Mouse (Mus musculus) midbrain, embryonic 12.5 days (tissue): ENCODE measurements around the gene Glud1. TPM values are rescaled to one million over a fixed set of nuclear protein-coding genes. Genes with fewer than 3 reads are reported as not detected.

Experiments
- ATAC-seq: fragments of 200-750 bp; cut with Nextera tagmentation; 2 replicates; pipeline ENCODE4 v1.8.0; 2017; ENCODE audit warnings: low read depth, moderate TSS enrichment, moderate library complexity; ENCODE audit not compliant: low FRiP score
- H3K27ac ChIP-seq: fragments of 300-500 bp; sonication (generic); replicated peaks from 2 replicates; pipeline ENCODE4 v1.5.1; 2016; ENCODE audit warnings: mild to moderate bottlenecking
- H3K27me3 ChIP-seq: fragments of 300-500 bp; sonication (generic); 2 replicates; pipeline ENCODE4 v1.6.1; 2016; ENCODE audit warnings: mild to moderate bottlenecking
- H3K36me3 ChIP-seq: fragments of 300-500 bp; sonication (generic); 2 replicates; pipeline ENCODE4 v1.6.1; 2016
- H3K4me1 ChIP-seq: fragments of 300-500 bp; sonication (generic); 2 replicates; pipeline ENCODE4 v1.6.1; 2016
- H3K4me2 ChIP-seq: fragments of 300-500 bp; sonication (generic); replicated peaks from 2 replicates; pipeline ENCODE4 v1.6.1; 2016; ENCODE audit warnings: mild to moderate bottlenecking, moderate library complexity
- H3K4me3 ChIP-seq: fragments of 300-500 bp; sonication (generic); 2 replicates; pipeline ENCODE4 v1.5.1; 2016; ENCODE audit warnings: mild to moderate bottlenecking
- H3K9ac ChIP-seq: fragments of 300-500 bp; sonication (generic); replicated peaks from 2 replicates; pipeline ENCODE4 v1.6.1; 2016; ENCODE audit warnings: mild to moderate bottlenecking, moderate library complexity
- H3K9me3 ChIP-seq: fragments of 300-500 bp; sonication (generic); 2 replicates; pipeline ENCODE4 v1.6.1; 2016; ENCODE audit warnings: mild to moderate bottlenecking
- WGBS: fragments of 180-500 bp; shearing (Covaris S2); methylation state at CpG from one replicate; pipeline ENCODE4 v1.1.7; 2016; 5-methylcytosine and 5-hydroxymethylcytosine counted together
- polyA plus RNA-seq: library from polyadenylated mRNA; unstranded; fragments of >200 nt; fragmentation: Nextera tagmentation; extraction: Ambion mirVana; gene quantifications from 2 replicates; pipeline ENCODE4 v1.2.1, GENCODE M21; 2016

The Glud1 gene
- polyA plus RNA-seq, result 96.3 and 107 TPM in 2 replicates

- Histone ChIP-seq H3K9ac (peak within 1 kb of the TSS; percentile 95), H3K36me3 (no peaks in the 10 kb centered on the region), H3K9me3 (no peaks in the 10 kb centered on the region), H3K4me1 (peaks cover 20% of the 10 kb centered on the region), H3K27me3 (no peaks in the 10 kb centered on the region), H3K4me3 (peak within 1 kb of the TSS; percentile 93), H3K27ac (peak within 1 kb of the TSS; percentile 99), H3K4me2 (peak within 1 kb of the TSS; percentile 78)
- peak; percentile 96 for ATAC-seq
- WGBS, result under 1% methylated on average over 68 of the region's 100 CpGs
Measured at GRCm38 (mm10) chr14:34310234-34310965, at the start of gene Glud1, which contains the start of gene Shld2. Gene Glud1 (plus strand): TSS chr14:34310727. Gene Shld2 (minus strand): TSS chr14:34310493.

GRCm38 (mm10) chr14:34268046-34268445, 42.5 kb upstream of the Glud1 start:
- no peak overlapping the region for H3K27ac ChIP-seq
- WGBS, result 82% methylated on average over 9 of the region's 9 CpGs
- no peaks in the 10 kb centered on the region for H3K4me1 ChIP-seq

GRCm38 (mm10) chr14:34273280-34273679, 37.2 kb upstream of the Glud1 start:
- Histone ChIP-seq H3K4me1 (no peaks in the 10 kb centered on the region), H3K4me2 (no peak overlapping the region), H3K9me3 (no peaks in the 10 kb centered on the region), H3K36me3 (no peaks in the 10 kb centered on the region), H3K27me3 (no peaks in the 10 kb centered on the region), H3K27ac (no peak overlapping the region), H3K9ac (no peak overlapping the region), H3K4me3 (no peak overlapping the region)
- WGBS, result 68% methylated on average over 2 of the region's 2 CpGs
- ATAC-seq, result no peak

More at GRCm38 (mm10) chr14:34268046-34268445, 42.5 kb upstream of the Glud1 start:
- ATAC-seq, result no peak
- Histone ChIP-seq H3K4me2 (no peak overlapping the region), H3K4me3 (no peak overlapping the region), H3K36me3 (no peaks in the 10 kb centered on the region), H3K9me3 (no peaks in the 10 kb centered on the region), H3K9ac (no peak overlapping the region), H3K27me3 (no peaks in the 10 kb centered on the region)

- H3K4me1 ChIP-seq, result no peaks in the 10 kb centered on the region
- H3K9me3 ChIP-seq, result no peaks in the 10 kb centered on the region
- no peak overlapping the region for H3K27ac ChIP-seq
- WGBS, result 90% methylated on average over 3 of the region's 3 CpGs
- H3K9ac ChIP-seq, result no peak overlapping the region
- no peak for ATAC-seq
- no peak overlapping the region for H3K4me3 ChIP-seq
- no peaks in the 10 kb centered on the region for H3K27me3 ChIP-seq
- H3K4me2 ChIP-seq, result no peak overlapping the region
- no peaks in the 10 kb centered on the region for H3K36me3 ChIP-seq
Measured at GRCm38 (mm10) chr14:34274141-34274540, 36.4 kb upstream of the Glud1 start.

GRCm38 (mm10) chr14:34275225-34275624, 35.3 kb upstream of the Glud1 start:
- H3K4me2 ChIP-seq, result no peak overlapping the region
- H3K4me3 ChIP-seq, result no peak overlapping the region
- no peaks in the 10 kb centered on the region for H3K36me3 ChIP-seq
- 83% methylated on average over 4 of the region's 4 CpGs for WGBS
- H3K27me3 ChIP-seq, result no peaks in the 10 kb centered on the region
- H3K9me3 ChIP-seq, result no peaks in the 10 kb centered on the region
- ATAC-seq, result no peak
- H3K9ac ChIP-seq, result no peak overlapping the region
- H3K27ac ChIP-seq, result no peak overlapping the region
- H3K4me1 ChIP-seq, result no peaks in the 10 kb centered on the region

- Histone ChIP-seq H3K27me3 (no peaks in the 10 kb centered on the region), H3K4me2 (no peak overlapping the region), H3K9me3 (no peaks in the 10 kb centered on the region), H3K9ac (no peak overlapping the region), H3K4me1 (no peaks in the 10 kb centered on the region), H3K36me3 (no peaks in the 10 kb centered on the region), H3K27ac (no peak overlapping the region), H3K4me3 (no peak overlapping the region)
- WGBS, result 94% methylated on average over 4 of the region's 4 CpGs
- ATAC-seq, result no peak
Measured at GRCm38 (mm10) chr14:34279726-34280125, 30.8 kb upstream of the Glud1 start.

- Histone ChIP-seq H3K9ac (no peak overlapping the region), H3K4me1 (no peaks in the 10 kb centered on the region), H3K4me2 (no peak overlapping the region), H3K4me3 (no peak overlapping the region), H3K9me3 (no peaks in the 10 kb centered on the region), H3K27ac (no peak overlapping the region), H3K27me3 (no peaks in the 10 kb centered on the region), H3K36me3 (no peaks in the 10 kb centered on the region)
- 78% methylated on average over 2 of the region's 2 CpGs for WGBS
- ATAC-seq, result no peak
Measured at GRCm38 (mm10) chr14:34280798-34281197, 29.7 kb upstream of the Glud1 start.

GRCm38 (mm10) chr14:34281736-34282269, 28.7 kb upstream of the Glud1 start:
- no peak for ATAC-seq
- no peak overlapping the region for H3K4me3 ChIP-seq
- H3K27me3 ChIP-seq, result no peaks in the 10 kb centered on the region
- H3K4me2 ChIP-seq, result no peak overlapping the region
- H3K9me3 ChIP-seq, result no peaks in the 10 kb centered on the region
- WGBS, result 91% methylated on average over 5 of the region's 5 CpGs
- H3K36me3 ChIP-seq, result no peaks in the 10 kb centered on the region
- H3K9ac ChIP-seq, result no peak overlapping the region
- no peaks in the 10 kb centered on the region for H3K4me1 ChIP-seq
- no peak overlapping the region for H3K27ac ChIP-seq

- no peaks in the 10 kb centered on the region for H3K27me3 ChIP-seq
- no peak overlapping the region for H3K27ac ChIP-seq
- H3K9ac ChIP-seq, result no peak overlapping the region
- no peaks in the 10 kb centered on the region for H3K4me1 ChIP-seq
- no peak for ATAC-seq
- H3K4me2 ChIP-seq, result no peak overlapping the region
- no peak overlapping the region for H3K4me3 ChIP-seq
- no peaks in the 10 kb centered on the region for H3K36me3 ChIP-seq
- H3K9me3 ChIP-seq, result no peaks in the 10 kb centered on the region
- 88% methylated on average over 2 of the region's 2 CpGs for WGBS
Measured at GRCm38 (mm10) chr14:34288396-34288795, 22.1 kb upstream of the Glud1 start.

GRCm38 (mm10) chr14:34289259-34290015, 21.1 kb upstream of the Glud1 start:
- ATAC-seq, result no peak
- Histone ChIP-seq H3K9ac (no peak overlapping the region), H3K36me3 (no peaks in the 10 kb centered on the region), H3K4me1 (no peaks in the 10 kb centered on the region), H3K27me3 (no peaks in the 10 kb centered on the region), H3K4me2 (no peak overlapping the region), H3K27ac (no peak overlapping the region), H3K4me3 (no peak overlapping the region), H3K9me3 (no peaks in the 10 kb centered on the region)
- WGBS, result 95% methylated on average over 3 of the region's 3 CpGs

GRCm38 (mm10) chr14:34290229-34290628, 20.3 kb upstream of the Glud1 start:
- H3K4me1 ChIP-seq, result no peaks in the 10 kb centered on the region
- H3K4me2 ChIP-seq, result no peak overlapping the region
- no peaks in the 10 kb centered on the region for H3K9me3 ChIP-seq
- H3K4me3 ChIP-seq, result no peak overlapping the region
- H3K9ac ChIP-seq, result no peak overlapping the region
- WGBS, result 49% methylated on average over 1 of the region's 1 CpGs
- no peak for ATAC-seq
- H3K27me3 ChIP-seq, result no peaks in the 10 kb centered on the region
- no peak overlapping the region for H3K27ac ChIP-seq
- no peaks in the 10 kb centered on the region for H3K36me3 ChIP-seq

- no peak overlapping the region for H3K4me3 ChIP-seq
- no peak overlapping the region for H3K4me2 ChIP-seq
- H3K4me1 ChIP-seq, result no peaks in the 10 kb centered on the region
- H3K9me3 ChIP-seq, result no peaks in the 10 kb centered on the region
- H3K9ac ChIP-seq, result no peak overlapping the region
- no peak overlapping the region for H3K27ac ChIP-seq
- ATAC-seq, result no peak
- H3K36me3 ChIP-seq, result no peaks in the 10 kb centered on the region
- no peaks in the 10 kb centered on the region for H3K27me3 ChIP-seq
- WGBS, result 89% methylated on average over 3 of the region's 3 CpGs
Measured at GRCm38 (mm10) chr14:34293641-34294040, 16.9 kb upstream of the Glud1 start.
